Mouse (Mus musculus) G1E (cell line): Measurements from ENCODE around the gene Slc16a6. TPM values are rescaled to one million over a fixed set of nuclear protein-coding genes. Genes with fewer than 3 reads are reported as not detected.
"Not testable (repeated sequence)": the region's sequence is repeated elsewhere in the genome, so short reads cannot be mapped to it uniquely, and the experiment has no call there.

ENCODE experiments used
- ATAC-seq: 2 replicates; pipeline ENCODE4 v1.8.0; 2016; ENCODE audit warnings: mild to moderate bottlenecking; ENCODE audit not compliant: insufficient number of reproducible peaks, poor library complexity, low FRiP score, severe bottlenecking; ENCODE audit errors: extremely low read depth
- DNase-seq: peaks from one replicate; pipeline ENCODE4 v3.0.0; 2012; ENCODE audit warnings: low spot score
- H3K27me3 ChIP-seq: 2 replicates; pipeline ENCODE4 v1.6.1; 2012; ENCODE audit warnings: mild to moderate bottlenecking, low read length, inconsistent platforms; ENCODE audit not compliant: insufficient read depth
- H3K36me3 ChIP-seq: replicated peaks from 2 replicates; pipeline ENCODE3; 2012; ENCODE audit warnings: mild to moderate bottlenecking, inconsistent platforms
- H3K4me1 ChIP-seq: 2 replicates; pipeline ENCODE4 v1.6.1; 2012; ENCODE audit warnings: low read depth, low read length, inconsistent platforms, mixed read lengths; ENCODE audit not compliant: insufficient read depth
- H3K4me3 ChIP-seq: 2 replicates; pipeline ENCODE4 v1.5.1; 2012; ENCODE audit warnings: low read depth, mild to moderate bottlenecking, inconsistent platforms, low read length, moderate library complexity, mixed read lengths
- H3K9me3 ChIP-seq: replicated peaks from 2 replicates; pipeline ENCODE4 v1.6.1; 2012; ENCODE audit warnings: inconsistent platforms
- CTCF ChIP-seq: IDR thresholded peaks from 2 replicates; pipeline ENCODE4 v1.5.1; 2012; ENCODE audit warnings: low read depth, low read length, inconsistent platforms, mixed read lengths
- GATA1 ChIP-seq: IDR thresholded peaks from 2 replicates; pipeline ENCODE4 v1.6.1; 2012; ENCODE audit warnings: borderline replicate concordance, low read length, inconsistent platforms, mixed read lengths
- GATA2 ChIP-seq: IDR thresholded peaks from 2 replicates; pipeline ENCODE4 v1.6.1; 2012; ENCODE audit warnings: low read depth, low read length, inconsistent platforms, borderline replicate concordance
- POLR2AphosphoS5 ChIP-seq: IDR thresholded peaks from 2 replicates; pipeline ENCODE4 v1.6.1; 2012; ENCODE audit warnings: low read depth, low read length, inconsistent platforms; ENCODE audit not compliant: insufficient replicate concordance
- TAL1 ChIP-seq: conservative IDR thresholded peaks from 2 replicates; pipeline ENCODE4 v1.6.1; 2012; ENCODE audit warnings: low read depth, low read length, inconsistent platforms, mixed read lengths
- polyA plus RNA-seq: library from polyadenylated mRNA; stranded (reverse); fragments of >175 nt; gene quantifications from 2 replicates; pipeline ENCODE4 v1.2.3, GENCODE M21; 2012
- total RNA-seq, 2 experiments: library from RNA; stranded (forward) in 1 of 2; stranded (reverse) in 1 of 2; fragments of 200-1000 nt in 1 of 2; fragments of >200 nt in 1 of 2; fragmentation: Nextera tagmentation in 1 of 2; gene quantifications; 2 replicates each; pipeline ENCODE4 v1.2.3; 2014 to 2017

Gene Slc16a6
- total and polyA plus RNA-seq, 3 experiments, result 18.9 to 95.0 (median 37.1) TPM

GRCm38 (mm10) chr11:109495771-109496474 is 22.5 kb upstream of the Slc16a6 start:
- Histone ChIP-seq H3K4me3 (peak overlapping the region; percentile 67; the same call in 1 of the 2 replicates), H3K27me3 (no peaks in the 10 kb centered on the region), H3K4me1 (peaks cover 87% of the 10 kb centered on the region), H3K36me3 (peaks cover 22% of the 10 kb centered on the region), H3K9me3 (no peaks in the 10 kb centered on the region)
- ATAC-seq, result peak; percentile 66
- TF ChIP-seq POLR2AphosphoS5, result no peak
- DNase-seq, result peak; percentile 70

GRCm38 (mm10) chr11:109494890-109495770 is 21.7 kb upstream of the Slc16a6 start:
- H3K9me3 ChIP-seq, result no peaks in the 10 kb centered on the region
- no peaks in the 10 kb centered on the region for H3K27me3 ChIP-seq
- no peak for TF ChIP-seq CTCF
- H3K4me3 ChIP-seq, result peak overlapping the region; percentile 54; the same call in 1 of the 2 replicates
- ATAC-seq, result peak; percentile 9; the same call in 1 of the 2 replicates
- peaks cover 22% of the 10 kb centered on the region for H3K36me3 ChIP-seq
- H3K4me1 ChIP-seq, result peaks cover 84% of the 10 kb centered on the region
- DNase-seq, result no peak

GRCm38 (mm10) chr11:109492847-109493464 is 19.6 kb upstream of the Slc16a6 start:
- H3K27me3 ChIP-seq, H3K9me3 ChIP-seq, H3K4me3 ChIP-seq, H3K36me3 ChIP-seq: not testable (repeated sequence)
- DNase-seq (peak; percentile 28), ATAC-seq (peak; percentile 43)
- peaks cover 76% of the 10 kb centered on the region for H3K4me1 ChIP-seq
- TF ChIP-seq TAL1, result peak; percentile 42; the same call in 1 of the 2 replicates

- no peak for ATAC-seq
- H3K36me3 ChIP-seq, result peaks cover 9% of the 10 kb centered on the region
- TF ChIP-seq GATA2 (no peak), GATA1 (no peak), TAL1 (no peak), POLR2AphosphoS5 (no peak), CTCF (no peak)
- peaks cover 66% of the 10 kb centered on the region for H3K4me1 ChIP-seq
- no peak for DNase-seq
- no peaks in the 10 kb centered on the region for H3K9me3 ChIP-seq
- H3K27me3 ChIP-seq, result no peaks in the 10 kb centered on the region
- H3K4me3 ChIP-seq, result no peak overlapping the region
Observed at GRCm38 (mm10) chr11:109491844-109492243, 18.4 kb upstream of the Slc16a6 start.

GRCm38 (mm10) chr11:109489763-109490162 is 16.4 kb upstream of the Slc16a6 start:
- Histone ChIP-seq H3K9me3 (no peaks in the 10 kb centered on the region), H3K4me3 (no peak overlapping the region), H3K27me3 (no peaks in the 10 kb centered on the region), H3K4me1 (peaks cover 63% of the 10 kb centered on the region), H3K36me3 (peaks cover 7% of the 10 kb centered on the region)
- ATAC-seq (no peak), DNase-seq (no peak)
- no peak for TF ChIP-seq TAL1
- TF ChIP-seq POLR2AphosphoS5, result no peak
- TF ChIP-seq GATA2, result no peak

- Histone ChIP-seq H3K36me3 (peaks cover 6% of the 10 kb centered on the region), H3K4me3 (no peak overlapping the region), H3K4me1 (peaks cover 49% of the 10 kb centered on the region), H3K9me3 (no peaks in the 10 kb centered on the region), H3K27me3 (no peaks in the 10 kb centered on the region)
- no peak for TF ChIP-seq GATA2
- TF ChIP-seq TAL1, result no peak
- TF ChIP-seq GATA1, result no peak
- no peak for TF ChIP-seq CTCF
- no peak for TF ChIP-seq POLR2AphosphoS5
- ATAC-seq, result no peak
- no peak for DNase-seq
Observed at GRCm38 (mm10) chr11:109487991-109488684, 14.7 kb upstream of the Slc16a6 start.
